Mouse (Mus musculus): ENCODE data around the gene AW011738.

Gene AW011738

DNA sequence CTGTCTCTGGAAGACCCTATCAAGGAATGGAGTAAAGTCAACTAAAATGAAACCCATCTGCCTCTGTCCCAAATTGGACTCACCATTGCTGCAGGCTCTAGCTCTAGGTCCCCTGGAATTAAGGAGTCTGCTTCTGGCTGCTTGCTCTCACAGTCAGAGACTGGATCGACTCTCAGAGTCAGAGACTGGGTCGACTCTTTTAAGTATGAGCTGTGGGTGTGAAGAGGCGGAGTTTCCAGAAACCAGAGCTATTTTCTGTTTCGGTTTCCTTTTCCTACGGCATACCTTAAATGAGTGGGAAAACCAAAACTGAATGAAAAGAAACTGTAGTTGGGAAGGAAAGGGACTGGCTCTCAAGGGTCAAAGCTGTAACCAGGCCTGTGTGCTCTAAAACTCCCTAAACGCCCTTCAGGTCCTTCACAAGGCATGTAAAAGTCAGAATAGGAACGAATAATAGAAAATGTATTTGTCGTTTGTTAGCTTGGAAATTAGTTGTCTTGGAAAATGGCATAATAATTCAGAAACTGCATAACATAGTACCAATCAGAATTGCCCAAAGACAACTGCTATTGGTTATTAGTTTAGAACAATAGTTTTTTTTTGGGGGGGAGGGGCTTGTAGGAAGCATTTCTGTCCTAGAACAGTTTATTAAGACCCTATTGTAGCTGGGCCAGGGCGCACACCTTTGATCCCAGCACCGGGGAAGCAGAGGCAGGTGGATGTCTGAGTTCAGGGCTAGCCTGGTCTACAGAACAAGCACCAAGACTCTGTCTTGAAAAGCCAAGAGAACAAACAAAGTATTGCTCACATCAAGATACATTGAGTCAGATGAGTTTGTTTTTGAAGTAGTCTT lies 2.3 kb upstream of the AW011738 start, which contains the start of gene Isg15:
Gene Isg15, minus strand, starts transcription at position 196 of the 853 bp plus-strand sequence.
- DNase-seq (ENCODE audit: low read depth, low spot score), result no peak

- DNase-seq (ENCODE audit: low read depth, low spot score), result no peak
These were observed 626 bp upstream of the AW011738 start for GRCm38 (mm10) chr4:156202462-156202893.

DNA sequence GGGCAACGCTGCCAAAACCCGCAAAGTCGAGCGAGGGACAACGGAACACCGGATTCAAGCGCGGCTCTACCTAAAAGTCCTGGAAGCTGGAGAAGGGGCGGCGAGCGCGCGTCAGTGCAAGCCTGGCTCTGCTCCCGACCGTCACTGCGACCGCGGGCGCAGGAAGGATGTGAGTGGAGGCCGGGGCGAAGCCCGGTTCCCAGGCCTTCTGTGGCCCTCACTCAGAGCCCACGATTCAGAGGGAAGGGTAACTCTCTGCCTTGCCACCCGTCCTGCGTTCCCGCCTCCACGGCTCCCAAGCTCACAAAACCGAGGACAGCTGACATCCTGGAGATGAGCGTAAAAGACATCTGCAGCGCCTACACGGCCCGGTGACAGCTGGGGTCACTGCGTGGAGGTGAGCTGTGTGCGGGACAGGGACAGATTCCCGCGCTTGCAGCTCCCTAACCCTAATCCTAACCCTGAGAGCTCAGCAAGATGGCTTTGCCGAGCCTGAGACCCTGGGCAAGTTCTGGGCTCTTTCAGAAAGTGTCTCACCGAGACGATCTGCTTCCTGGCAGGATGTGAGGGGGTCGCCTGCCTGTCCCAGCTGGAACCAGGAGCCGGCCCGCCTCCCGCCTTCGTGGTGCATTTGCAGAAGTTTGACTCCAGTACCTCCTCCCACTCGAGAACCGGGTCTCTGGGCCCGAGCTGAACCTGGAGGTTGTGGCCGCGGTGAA lies 468 bp downstream of the AW011738 start:
- no peak for DNase-seq (ENCODE audit: low read depth, low spot score)

DNA sequence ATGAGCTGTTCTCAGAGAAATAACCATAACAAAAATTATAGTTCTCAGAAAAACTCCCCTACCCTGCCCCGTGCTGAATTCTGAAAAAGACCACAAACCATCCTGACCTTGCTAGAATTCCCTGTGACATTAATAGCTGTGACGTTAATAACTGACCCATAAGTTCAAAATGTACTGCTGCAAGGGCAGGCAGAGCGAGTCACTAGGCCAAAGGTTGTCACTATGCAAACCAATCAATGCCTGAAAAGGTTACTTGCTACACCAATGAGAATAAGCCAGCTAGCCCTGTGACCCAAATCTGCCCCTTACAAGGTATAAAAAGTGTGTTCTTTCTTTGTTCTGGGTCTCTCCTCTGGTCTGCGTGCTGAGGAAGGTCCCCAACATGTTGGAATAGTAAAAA lies 5.8 kb downstream of the AW011738 start:
- DNase-seq (ENCODE audit: low read depth, low spot score), result no peak

- no peak for DNase-seq (ENCODE audit: low read depth, low spot score)
These were observed 7.0 kb downstream of the AW011738 start for GRCm38 (mm10) chr4:156209963-156210635.

DNA sequence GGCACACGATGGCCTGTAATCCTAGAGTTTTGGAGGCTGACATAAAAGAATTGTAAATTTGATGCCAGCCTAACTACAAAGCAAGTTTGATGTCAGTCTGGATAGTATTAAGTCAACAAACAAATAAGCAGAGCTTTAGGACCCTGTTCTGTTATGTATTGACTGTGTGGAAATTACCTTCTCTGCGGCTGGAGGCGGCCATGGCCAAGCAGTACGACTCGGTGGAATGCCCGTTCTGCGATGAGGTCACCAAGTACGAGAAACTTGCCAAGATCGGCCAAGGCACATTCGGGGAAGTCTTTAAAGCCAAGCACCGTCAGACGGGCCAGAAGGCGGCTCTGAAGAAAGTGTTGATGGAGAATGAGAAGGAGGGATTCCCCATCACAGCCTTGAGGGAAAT lies 10.0 kb downstream of the AW011738 start:
- DNase-seq (ENCODE audit: low read depth, low spot score), result no peak

GRCm38 (mm10) chr4:156215649-156216048 lies 12.5 kb downstream of the AW011738 start, which contains the start of gene Perm1:
Gene Perm1, plus strand, starts transcription at chr4:156215868.
- no peak for DNase-seq (ENCODE audit: low read depth, low spot score)

- no peak for DNase-seq (ENCODE audit: low read depth, low spot score)
These were observed 13.1 kb downstream of the AW011738 start for GRCm38 (mm10) chr4:156216196-156216595.

DNA sequence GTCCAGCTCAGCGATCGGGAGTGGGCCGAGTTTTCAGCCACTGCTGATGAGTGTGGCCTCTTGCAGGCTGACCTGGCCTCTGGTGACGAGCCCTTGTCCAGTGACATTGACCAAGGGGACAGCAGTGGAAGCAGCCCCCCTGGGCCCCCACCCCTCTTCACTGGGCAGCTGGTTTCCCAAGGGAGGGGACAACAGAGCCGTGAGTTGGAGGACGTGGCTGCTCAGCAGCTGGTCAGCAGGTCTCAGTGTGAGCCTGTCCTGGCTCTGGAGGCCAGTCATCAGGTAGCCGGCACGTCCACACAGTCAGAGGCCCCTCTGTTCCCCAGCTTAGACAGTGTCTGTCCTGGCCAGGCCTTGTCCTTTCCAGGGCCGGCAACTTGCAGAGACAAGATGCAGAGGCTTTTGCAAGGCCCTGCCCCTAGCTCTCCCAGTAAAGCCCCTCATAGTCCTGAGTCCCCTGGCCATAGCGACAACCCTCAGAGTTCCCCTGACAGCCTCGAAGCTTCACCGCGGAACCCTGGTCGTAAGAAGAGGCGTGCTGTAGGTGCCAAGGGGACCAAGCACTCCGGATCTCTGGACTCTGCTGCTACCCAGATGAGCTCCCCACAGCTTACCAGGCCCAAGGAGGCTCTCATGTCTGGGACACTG lies 14.0 kb downstream of the AW011738 start:
- no peak for DNase-seq (ENCODE audit: low read depth, low spot score)

GRCm38 (mm10) chr4:156217838-156218237 lies 14.7 kb downstream of the AW011738 start:
- no peak for DNase-seq (ENCODE audit: low read depth, low spot score)

DNA sequence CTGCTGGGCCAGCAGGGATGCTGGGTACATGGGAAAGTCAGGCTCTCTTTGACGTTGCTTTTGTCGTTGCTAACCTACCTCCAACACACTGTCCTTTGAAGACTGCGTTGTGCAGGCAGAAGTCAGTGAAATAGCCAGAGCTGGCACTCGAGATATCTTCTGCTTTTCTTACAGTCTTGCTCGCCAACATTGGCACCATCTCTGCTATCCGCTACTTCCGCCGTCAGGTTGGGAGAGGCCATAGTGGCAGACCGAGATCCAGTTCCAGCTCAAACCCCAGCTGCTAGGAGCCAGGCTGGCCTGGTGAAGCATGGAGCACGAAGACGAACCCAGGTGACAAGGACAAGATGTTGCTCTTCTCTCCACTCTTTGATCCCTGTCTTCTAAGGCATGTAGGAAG lies 16.8 kb downstream of the AW011738 start:
- DNase-seq (ENCODE audit: low read depth, low spot score), result no peak

DNA sequence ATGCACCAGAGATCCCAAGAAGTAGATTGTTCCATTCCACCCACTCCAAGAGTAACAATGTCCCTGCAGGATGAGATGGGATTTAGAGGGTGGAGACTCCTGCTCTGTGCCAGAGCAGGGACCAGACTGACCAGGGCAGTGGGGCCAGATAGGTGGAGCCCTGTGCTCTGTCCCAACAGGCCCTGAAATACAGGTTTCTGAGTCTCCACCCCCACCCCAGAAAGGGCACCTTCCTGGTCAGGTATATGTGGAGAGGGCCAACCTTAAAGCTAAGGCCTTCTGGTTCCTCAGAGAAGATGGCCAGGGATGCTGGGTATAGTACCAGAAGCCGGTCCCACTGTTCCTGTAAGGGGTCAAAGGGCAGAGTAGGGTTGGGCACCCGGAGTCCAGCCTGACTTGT lies 21.2 kb downstream of the AW011738 start:
- no peak for DNase-seq (ENCODE audit: low read depth, low spot score)

- DNase-seq (ENCODE audit: low read depth, low spot score), result no peak
These were observed 24.8 kb downstream of the AW011738 start for GRCm38 (mm10) chr4:156227752-156228392.

- DNase-seq (ENCODE audit: low read depth, low spot score), result peak; percentile 65
These were observed 25.4 kb downstream of the AW011738 start for GRCm38 (mm10) chr4:156228393-156229024.

- no peak for DNase-seq (ENCODE audit: low read depth, low spot score)
These were observed 31.0 kb downstream of the AW011738 start for GRCm38 (mm10) chr4:156234021-156234501.

- DNase-seq (ENCODE audit: low read depth, low spot score), result peak; percentile 51
These were observed 31.7 kb downstream of the AW011738 start, which contains the start of gene Plekhn1 for GRCm38 (mm10) chr4:156234701-156235213. Gene Plekhn1, minus strand, starts transcription at chr4:156234857.

DNA sequence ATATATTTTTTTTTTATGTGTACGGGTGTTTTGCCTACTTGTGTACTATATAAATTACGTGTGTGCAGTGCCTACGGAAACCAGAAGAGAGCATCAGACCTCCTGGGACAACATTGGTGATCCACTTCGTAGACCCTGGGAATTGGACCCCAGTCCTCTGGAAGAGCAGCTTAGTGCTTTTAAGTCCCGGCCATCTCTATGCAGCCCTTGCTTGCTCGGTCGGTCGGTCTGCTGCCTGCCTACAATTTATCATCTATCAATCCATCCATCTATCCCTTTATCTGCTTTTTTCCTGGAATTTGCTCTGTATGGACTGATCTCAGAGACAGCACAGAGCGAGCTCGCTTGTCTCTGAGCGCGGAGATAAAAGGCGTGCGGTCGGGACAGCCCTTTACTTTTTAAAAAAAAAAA lies 32.3 kb downstream of the AW011738 start:
- DNase-seq (ENCODE audit: low read depth, low spot score), result no peak

DNA sequence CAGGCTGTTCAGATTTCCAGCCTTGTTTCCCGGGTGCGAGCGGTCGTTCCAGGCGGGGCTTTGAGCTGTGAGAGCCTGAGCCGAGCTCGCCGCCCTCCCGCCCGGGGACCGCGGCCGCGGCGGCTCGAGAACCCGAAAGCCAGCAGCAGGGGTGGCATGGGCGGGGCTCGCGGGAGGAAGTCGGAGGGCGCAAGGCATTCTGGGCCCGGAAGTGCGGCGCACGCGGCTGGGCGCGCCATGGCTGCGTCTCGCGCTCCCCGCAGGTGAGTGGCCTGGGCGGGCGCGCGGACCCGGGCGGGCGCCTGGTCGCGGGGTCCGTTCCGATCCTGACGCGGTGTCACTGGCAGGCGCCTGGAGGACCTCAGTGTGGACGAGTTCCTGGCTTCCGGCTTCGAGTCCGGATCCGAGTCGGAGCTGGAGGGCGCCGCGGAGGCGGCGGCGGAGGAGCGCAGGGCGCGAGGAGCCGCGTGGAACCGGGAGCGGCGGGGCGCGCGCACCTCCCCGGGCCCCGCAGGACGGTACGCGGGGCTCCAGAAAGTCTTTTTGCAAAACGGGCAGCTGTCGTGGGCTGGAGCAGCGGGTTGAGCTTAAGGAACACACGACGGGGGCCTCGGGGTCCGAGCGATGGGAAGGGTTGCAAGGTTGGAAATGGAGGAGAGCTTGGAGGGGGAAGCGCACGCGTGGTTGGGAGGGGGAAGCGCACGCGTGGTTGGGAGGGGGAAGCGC lies 32.9 kb downstream of the AW011738 start, which contains the start of gene Noc2l:
Gene Noc2l, plus strand, starts transcription at position 203 of the 726 bp plus-strand sequence.
- DNase-seq (ENCODE audit: low read depth, low spot score), result peak; percentile 85
